Mouse (Mus musculus) cerebellum, postnatal 14 days (tissue): Measurements from ENCODE around the gene Itpr2.
A peak's percentile ranks its signal among the peaks of the same experiment; 100 is the strongest.

ENCODE experiments used
- DNase-seq, 2 experiments: peaks; one replicate each; pipeline ENCODE4 v3.0.0; 2021; ENCODE audit warnings: mixed read lengths in 2 of 2

Itpr2 gene

DNA sequence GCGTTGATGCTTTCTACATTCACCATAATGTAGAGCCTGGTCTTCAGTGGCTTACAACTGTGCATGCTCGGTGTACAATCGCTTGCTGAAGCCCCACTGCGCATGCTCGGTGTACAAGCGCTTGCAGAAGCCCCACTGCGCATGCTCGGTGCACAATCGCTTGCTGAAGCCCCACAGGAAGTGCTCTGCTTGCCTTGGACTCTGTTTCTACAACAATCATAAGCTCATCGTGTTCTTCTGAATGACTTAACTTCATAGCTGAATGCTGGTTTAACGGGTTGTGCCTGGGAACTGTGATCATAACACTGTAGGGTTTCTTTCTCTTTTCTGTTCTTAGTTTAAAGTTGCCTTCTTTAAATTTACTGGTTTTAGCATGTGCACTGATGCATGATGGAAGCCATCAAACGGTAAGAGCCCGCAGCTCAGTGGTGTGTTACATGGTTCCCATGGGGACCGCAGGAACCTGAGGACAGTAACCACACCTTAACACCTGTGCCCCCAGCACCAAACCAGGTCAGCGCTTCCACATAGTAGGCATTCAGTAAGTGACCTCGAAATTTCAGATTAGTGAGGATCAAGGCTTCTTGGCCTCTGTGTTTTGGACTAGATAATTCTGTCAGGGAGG is 90.5 kb downstream of the Itpr2 start:
- no peak for DNase-seq

GRCm38 (mm10) chr6:146410427-146410810 is 91.6 kb downstream of the Itpr2 start:
- no peak for DNase-seq

GRCm38 (mm10) chr6:146409692-146410426 is 92.2 kb downstream of the Itpr2 start:
- DNase-seq = peak; percentile 84 to 92

GRCm38 (mm10) chr6:146405380-146405779 is 96.6 kb downstream of the Itpr2 start:
- DNase-seq = peak; percentile 42 to 70

DNA sequence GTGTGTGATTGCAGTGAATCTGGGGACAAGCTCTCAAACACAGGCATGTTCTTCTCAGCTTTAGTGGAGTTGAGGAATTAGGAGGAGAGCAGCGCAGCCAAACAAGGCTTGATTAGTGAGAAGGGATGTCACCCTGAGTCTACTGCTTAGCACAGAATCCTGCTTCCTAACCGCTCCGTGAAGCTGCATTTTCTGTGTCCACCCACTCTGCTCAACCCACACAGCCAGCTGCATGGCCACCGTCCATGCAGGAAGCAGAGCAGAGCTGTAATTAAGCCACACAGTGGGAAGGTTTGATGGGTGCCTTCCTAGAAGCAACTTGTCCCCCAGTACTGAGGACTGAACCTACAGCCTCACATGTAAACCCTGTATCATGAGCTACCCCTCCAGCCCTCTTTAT is 97.1 kb downstream of the Itpr2 start:
- no peak for DNase-seq

DNA sequence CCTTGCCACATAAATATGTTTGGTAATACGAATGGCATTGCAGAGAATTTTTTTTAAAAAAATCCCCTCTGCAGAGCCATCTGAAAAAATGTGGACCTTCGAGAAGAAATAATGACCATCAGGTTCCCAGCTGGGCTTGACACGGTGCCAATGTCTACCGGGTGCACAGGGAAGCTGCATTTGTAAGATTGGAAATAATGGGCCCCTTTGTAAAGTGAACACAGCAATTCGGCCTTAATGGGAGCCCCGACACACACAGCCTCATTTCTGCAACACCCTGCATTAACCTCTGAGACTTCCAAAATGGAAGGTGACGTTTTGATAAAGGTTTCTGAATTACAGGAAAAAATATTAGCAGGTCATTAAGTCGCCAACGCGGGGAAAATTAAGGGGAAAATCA is 97.9 kb downstream of the Itpr2 start:
- DNase-seq = peak in 1 of 2 experiments; percentile 52

GRCm38 (mm10) chr6:146402905-146403642 is 98.9 kb downstream of the Itpr2 start:
- DNase-seq = peak in 1 of 2 experiments; percentile 15

GRCm38 (mm10) chr6:146397803-146398202 is 104.2 kb downstream of the Itpr2 start:
- DNase-seq = no peak

GRCm38 (mm10) chr6:146396253-146396652 is 105.8 kb downstream of the Itpr2 start:
- DNase-seq = no peak

- DNase-seq = no peak
Measured at GRCm38 (mm10) chr6:146395616-146396015, 106.4 kb downstream of the Itpr2 start.

GRCm38 (mm10) chr6:146392188-146392587 is 109.8 kb downstream of the Itpr2 start:
- DNase-seq = no peak

DNA sequence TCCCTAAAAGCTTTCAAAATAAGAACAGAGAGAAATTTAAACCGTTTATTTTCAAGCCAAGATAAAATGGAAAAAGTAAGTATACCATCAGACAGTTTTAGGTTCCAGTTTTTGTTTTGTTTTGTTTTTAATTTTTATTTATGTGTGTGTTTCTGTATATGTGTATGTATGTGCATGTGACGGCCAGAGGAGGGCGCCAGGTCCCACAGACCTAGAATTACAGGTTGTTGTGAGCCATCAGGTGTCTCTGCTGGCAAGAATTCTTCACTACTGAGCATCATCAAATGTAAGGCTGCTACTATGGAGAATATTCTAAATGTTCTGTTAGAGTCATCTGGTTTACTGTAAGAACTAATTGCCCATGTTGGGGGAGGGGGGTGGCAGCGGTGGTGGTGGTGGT is 111.9 kb downstream of the Itpr2 start:
- DNase-seq = no peak

- DNase-seq = no peak
Measured at GRCm38 (mm10) chr6:146388010-146388409, 114.0 kb downstream of the Itpr2 start.

- DNase-seq = no peak
Measured at GRCm38 (mm10) chr6:146387039-146387713, 114.8 kb downstream of the Itpr2 start.

DNA sequence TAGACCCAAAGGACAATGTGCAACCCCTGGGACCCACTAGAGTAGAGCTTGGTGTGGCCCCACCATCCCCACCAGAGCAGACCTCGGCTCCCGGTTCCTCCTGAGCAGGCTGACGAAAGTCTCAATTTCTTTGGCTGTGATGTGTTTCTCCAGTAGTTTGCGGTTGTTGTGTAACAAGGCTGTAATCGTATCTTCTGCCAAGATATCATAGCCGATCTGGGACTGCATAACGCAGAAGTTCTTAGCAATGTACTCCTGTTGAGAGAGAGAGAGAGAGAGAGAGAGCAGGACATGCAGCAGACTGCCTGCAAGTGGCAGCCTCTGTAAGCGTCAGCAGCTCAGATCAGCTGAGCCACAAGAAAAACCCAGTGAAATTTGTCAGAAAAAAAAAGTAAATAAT is 122.8 kb downstream of the Itpr2 start:
- no peak for DNase-seq

GRCm38 (mm10) chr6:146371511-146371910 is 130.5 kb downstream of the Itpr2 start:
- DNase-seq = no peak

DNA sequence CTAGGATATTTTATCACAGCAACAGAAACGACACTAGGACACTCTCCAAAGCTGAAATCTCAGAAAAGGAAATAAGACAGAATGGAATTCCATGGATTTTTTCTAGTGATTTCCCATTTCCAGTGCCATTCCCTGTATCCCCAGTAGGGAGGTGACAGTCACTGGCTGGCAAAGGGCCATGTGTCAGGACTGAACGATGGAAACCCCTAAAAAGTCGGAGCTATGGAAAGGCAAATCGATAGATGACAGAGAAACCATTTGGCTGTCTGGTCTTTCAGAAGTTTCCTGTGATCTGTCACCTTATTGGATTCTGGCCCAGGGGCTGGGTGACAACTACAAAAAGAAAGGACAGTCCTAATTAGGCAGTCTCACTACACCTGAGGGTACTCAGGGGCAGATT is 135.8 kb downstream of the Itpr2 start:
- peak in 1 of 2 experiments; percentile 10 for DNase-seq

GRCm38 (mm10) chr6:146357911-146358310 is 144.1 kb downstream of the Itpr2 start:
- DNase-seq = no peak

GRCm38 (mm10) chr6:146352258-146352805 is 149.7 kb downstream of the Itpr2 start:
- DNase-seq = no peak

GRCm38 (mm10) chr6:146351816-146352215 is 150.2 kb downstream of the Itpr2 start:
- DNase-seq = no peak

DNA sequence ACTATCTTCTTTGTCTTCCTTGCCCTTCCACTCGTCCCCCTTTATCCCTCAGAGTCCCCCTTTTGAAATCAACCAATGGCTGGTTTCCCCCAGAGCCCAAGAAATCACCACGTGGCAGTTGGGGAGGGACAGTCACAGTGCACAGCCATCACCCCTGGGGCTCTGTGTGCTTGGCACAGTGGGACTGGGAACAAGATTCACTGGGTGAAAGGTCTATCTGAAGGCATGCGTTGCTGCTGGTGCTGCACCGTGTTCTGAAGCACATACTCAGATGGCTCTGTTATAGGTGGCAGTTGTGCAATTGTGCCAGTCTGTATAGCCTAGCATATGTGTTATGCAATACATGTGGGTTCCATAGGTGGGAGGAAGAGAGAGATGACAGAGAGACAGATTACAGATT is 154.5 kb downstream of the Itpr2 start:
- no peak for DNase-seq

- no peak for DNase-seq
Measured at GRCm38 (mm10) chr6:146346545-146347195, 155.4 kb downstream of the Itpr2 start.
